In genomic region chr12:107547886-107548448, GRCm38 (mm10) we compare ENCODE assay signal across 13 mouse cellular contexts. TPM values are rescaled to one million over a fixed set of nuclear protein-coding genes. Genes with fewer than 3 reads are reported as not detected.
DNase-seq lines count a peak whose midpoint lies in the region; ATAC-seq and TF ChIP-seq lines count a peak whose summit lies in the region.
"Had no signal": no experiment of that assay in that cellular context is flagged by ENCODE, and none has a peak within 500 bp of the region (broad histone marks: within the 10 kb centered on the region; RNA-seq: fewer than 3 reads in every experiment).

No protein-coding gene starts in this region.

- peaks cover 22% of the 10 kb centered on the region for H3K4me1 ChIP-seq in forebrain, embryonic 15.5 days
- H3K4me1 ChIP-seq in forebrain, embryonic 12.5 days: no peaks in the 10 kb centered on the region
- H3K4me1 ChIP-seq in kidney, embryonic 16.5 days (ENCODE audit: insufficient read depth, low read length): no peaks in the 10 kb centered on the region
- peaks cover 14% of the 10 kb centered on the region for H3K4me1 ChIP-seq in limb, embryonic 14.5 days (ENCODE audit: control insufficient read depth, insufficient read depth, low read length)

- DNase-seq in kidney, adult 11 months: no peak
- peak; percentile 77 for DNase-seq in brain, embryonic 14.5 days (ENCODE audit: low read depth)
- peak; percentile 85 for DNase-seq in limb, embryonic 14.5 days (ENCODE audit: low spot score)
- DNase-seq in adrenal gland, adult 18-20 months (ENCODE audit: low spot score in 2 of 2): no peak

- H3K4me2 ChIP-seq in forebrain, embryonic 15.5 days (replicated peaks): no peak overlapping the region
- H3K4me2 ChIP-seq in forebrain, embryonic 12.5 days: no peak overlapping the region
- H3K4me2 ChIP-seq in kidney, embryonic 16.5 days (replicated peaks; ENCODE audit: low read depth, low read length): no peak overlapping the region
- H3K4me2 ChIP-seq in limb, embryonic 14.5 days (replicated peaks; ENCODE audit: low read depth, low read length, severe bottlenecking): no peak overlapping the region

- TF ChIP-seq CTCF in brain, embryonic 14.5 days (IDR thresholded peaks at IDR 0.05; ENCODE audit: borderline replicate concordance, extremely low read depth, insufficient read depth, insufficient read length): no peak

- WGBS in forebrain, embryonic 15.5 days: 61% methylated on average over 3 of the region's 3 CpGs
- 74% methylated on average over 3 of the region's 3 CpGs for WGBS in forebrain, embryonic 12.5 days
- WGBS in kidney, embryonic 16.5 days: 58% methylated on average over 3 of the region's 3 CpGs
- WGBS in limb, embryonic 14.5 days: 35% methylated on average over 3 of the region's 3 CpGs

- no peak overlapping the region for H3K27ac ChIP-seq in forebrain, embryonic 15.5 days (replicated peaks)
- H3K27ac ChIP-seq in forebrain, embryonic 12.5 days: no peak overlapping the region
- no peak overlapping the region for H3K27ac ChIP-seq in kidney, embryonic 16.5 days (ENCODE audit: low read length)
- no peak overlapping the region for H3K27ac ChIP-seq in limb, embryonic 14.5 days (replicated peaks; ENCODE audit: low read depth, low read length)

- H3K9ac ChIP-seq in forebrain, embryonic 15.5 days (replicated peaks): no peak overlapping the region
- H3K9ac ChIP-seq in forebrain, embryonic 12.5 days: no peak overlapping the region
- no peak overlapping the region for H3K9ac ChIP-seq in kidney, embryonic 16.5 days (replicated peaks; ENCODE audit: low read length)
- H3K9ac ChIP-seq in limb, embryonic 14.5 days (ENCODE audit: low read depth, low read length, severe bottlenecking): no peak overlapping the region

- 0 out of 2 replicates have a peak, but pooled peaks have one; percentile 32 for ATAC-seq in forebrain, embryonic 15.5 days (replicated peaks)
- no peak for ATAC-seq in forebrain, embryonic 12.5 days (ENCODE audit: low FRiP score)
- peak; percentile 90 for ATAC-seq in kidney, embryonic 16.5 days (ENCODE audit: low FRiP score, low TSS enrichment)
- ATAC-seq in limb, embryonic 14.5 days (ENCODE audit: low FRiP score, low read depth): peak; percentile 90
- no peak for ATAC-seq in granulocyte monocyte progenitor cell, adult 5-6 weeks (replicated peaks; ENCODE audit: poor library complexity, severe bottlenecking)

- TF ChIP-seq POLR2A in brain, embryonic 14.5 days (IDR thresholded peaks at IDR 0.05; ENCODE audit: borderline replicate concordance, extremely low read depth, insufficient read depth, insufficient read length, poor library complexity, severe bottlenecking): no peak
- no peak for TF ChIP-seq POLR2A in limb, embryonic 14.5 days (IDR thresholded peaks at IDR 0.05; ENCODE audit: borderline replicate concordance, extremely low read depth, insufficient read depth, insufficient read length)

- H3K4me3 ChIP-seq in forebrain, embryonic 15.5 days: no peak overlapping the region
- no peak overlapping the region for H3K4me3 ChIP-seq in forebrain, embryonic 12.5 days (replicated peaks)
- H3K4me3 ChIP-seq in kidney, embryonic 16.5 days (ENCODE audit: low read length): no peak overlapping the region
- H3K4me3 ChIP-seq in limb, embryonic 14.5 days (replicated peaks; ENCODE audit: low read length): no peak overlapping the region

- no peaks in the 10 kb centered on the region for H3K27me3 ChIP-seq in forebrain, embryonic 15.5 days
- H3K27me3 ChIP-seq in forebrain, embryonic 12.5 days: no peaks in the 10 kb centered on the region
- H3K27me3 ChIP-seq in kidney, embryonic 16.5 days (ENCODE audit: insufficient read depth, low read length): no peaks in the 10 kb centered on the region
- H3K27me3 ChIP-seq in limb, embryonic 14.5 days (ENCODE audit: control insufficient read depth, insufficient read depth, low read length): no peaks in the 10 kb centered on the region

- no peaks in the 10 kb centered on the region for H3K9me3 ChIP-seq in forebrain, embryonic 15.5 days
- H3K9me3 ChIP-seq in forebrain, embryonic 12.5 days: no peaks in the 10 kb centered on the region
- no peaks in the 10 kb centered on the region for H3K9me3 ChIP-seq in kidney, embryonic 16.5 days (ENCODE audit: low read length)
- H3K9me3 ChIP-seq in limb, embryonic 14.5 days (ENCODE audit: control insufficient read depth, low read length): no peaks in the 10 kb centered on the region

- H3K36me3 ChIP-seq in forebrain, embryonic 15.5 days: no peaks in the 10 kb centered on the region
- H3K36me3 ChIP-seq in forebrain, embryonic 12.5 days (replicated peaks): no peaks in the 10 kb centered on the region
- H3K36me3 ChIP-seq in kidney, embryonic 16.5 days (ENCODE audit: insufficient read depth, low read length): no peaks in the 10 kb centered on the region
- H3K36me3 ChIP-seq in limb, embryonic 14.5 days (ENCODE audit: control insufficient read depth, insufficient read depth, low read length): no peaks in the 10 kb centered on the region

RNA-seq across cellular contexts. Expression of gene 3110018I06Rik, which starts 59.5 kb away (rescaled TPM):
- polyA plus RNA-seq in forebrain, embryonic 15.5 days (2015; fragmentation: Nextera tagmentation; extraction: Ambion mirVana): not detected in 2 replicates
- not detected in 2 replicates for polyA plus RNA-seq in forebrain, embryonic 12.5 days (2016; fragmentation: Nextera tagmentation; extraction: Ambion mirVana)
- polyA plus RNA-seq in kidney, embryonic 16.5 days (2015; fragmentation: Nextera tagmentation; extraction: Ambion mirVana): not detected in 2 replicates
- not detected in 2 replicates for polyA plus RNA-seq in brain, embryonic 14.5 days (2012; rRNA removed)
- not detected in 2 replicates for polyA plus RNA-seq in limb, embryonic 14.5 days (2012; rRNA removed)
- not detected in 2 replicates for polyA plus RNA-seq in limb, embryonic 14.5 days (2014; fragmentation: Nextera tagmentation; extraction: Ambion mirVana)
- not detected in 2 replicates for total RNA-seq in granulocyte monocyte progenitor cell, adult 5-6 weeks (2014; fragmentation: Nextera tagmentation)
- not detected in 2 replicates for total RNA-seq in granulocyte monocyte progenitor cell, adult 5-6 weeks (2017)
- total RNA-seq in adrenal gland, adult 18-20 months (2021): not detected
- total RNA-seq: megakaryocyte-erythroid progenitor cell, adult 5-6 weeks; neutrophil, adult 5-6 weeks had no signal
- polyA plus RNA-seq: C2C12; heart, postnatal 0 days; testis, adult 2 months had no signal

Comparison
In these comparisons a context has a peak if more than half of its experiments do, and no peak if none do; other contexts are left out.
1. ATAC-seq: peak in forebrain, embryonic 15.5 days (single experiment), kidney, embryonic 16.5 days (single experiment) and limb, embryonic 14.5 days (single experiment); none in forebrain, embryonic 12.5 days (single experiment) and granulocyte monocyte progenitor cell, adult 5-6 weeks (single experiment).
2. DNase-seq: peak in brain, embryonic 14.5 days (single experiment) and limb, embryonic 14.5 days (single experiment); none in kidney, adult 11 months (single experiment) and adrenal gland, adult 18-20 months (0 of 2).